Mouse (Mus musculus) small intestine, adult 2 months (tissue): ENCODE measurements around the gene Csnk2a2.

Experiments used
- CTCF ChIP-seq: fragments of 200-500 bp; IDR thresholded peaks from 2 replicates; pipeline ENCODE4 v1.5.1; 2012; ENCODE audit warnings: low read depth, mild to moderate bottlenecking, control low read depth, inconsistent platforms, low read length, moderate library complexity, mixed read lengths; ENCODE audit not compliant: insufficient replicate concordance, insufficient read length; ENCODE audit errors: extremely low read depth
- POLR2A ChIP-seq: fragments of 200-500 bp; IDR thresholded peaks from 2 replicates; pipeline ENCODE4 v1.6.1; 2012; ENCODE audit warnings: low read depth, mild to moderate bottlenecking, control low read depth, inconsistent platforms, low read length, moderate library complexity

- TF ChIP-seq CTCF: no peak
- TF ChIP-seq POLR2A: no peak
Measured at GRCm38 (mm10) chr8:95468995-95469394, 20.8 kb downstream of the Csnk2a2 start.
